Mouse (Mus musculus) ES-CJ7 (cell line): ENCODE measurements around the gene Fam204a.

Experiments
- DNase-seq: peaks from one replicate; pipeline ENCODE4 v3.0.0; 2011; ENCODE audit warnings: low read depth, low spot score

Gene Fam204a

DNA sequence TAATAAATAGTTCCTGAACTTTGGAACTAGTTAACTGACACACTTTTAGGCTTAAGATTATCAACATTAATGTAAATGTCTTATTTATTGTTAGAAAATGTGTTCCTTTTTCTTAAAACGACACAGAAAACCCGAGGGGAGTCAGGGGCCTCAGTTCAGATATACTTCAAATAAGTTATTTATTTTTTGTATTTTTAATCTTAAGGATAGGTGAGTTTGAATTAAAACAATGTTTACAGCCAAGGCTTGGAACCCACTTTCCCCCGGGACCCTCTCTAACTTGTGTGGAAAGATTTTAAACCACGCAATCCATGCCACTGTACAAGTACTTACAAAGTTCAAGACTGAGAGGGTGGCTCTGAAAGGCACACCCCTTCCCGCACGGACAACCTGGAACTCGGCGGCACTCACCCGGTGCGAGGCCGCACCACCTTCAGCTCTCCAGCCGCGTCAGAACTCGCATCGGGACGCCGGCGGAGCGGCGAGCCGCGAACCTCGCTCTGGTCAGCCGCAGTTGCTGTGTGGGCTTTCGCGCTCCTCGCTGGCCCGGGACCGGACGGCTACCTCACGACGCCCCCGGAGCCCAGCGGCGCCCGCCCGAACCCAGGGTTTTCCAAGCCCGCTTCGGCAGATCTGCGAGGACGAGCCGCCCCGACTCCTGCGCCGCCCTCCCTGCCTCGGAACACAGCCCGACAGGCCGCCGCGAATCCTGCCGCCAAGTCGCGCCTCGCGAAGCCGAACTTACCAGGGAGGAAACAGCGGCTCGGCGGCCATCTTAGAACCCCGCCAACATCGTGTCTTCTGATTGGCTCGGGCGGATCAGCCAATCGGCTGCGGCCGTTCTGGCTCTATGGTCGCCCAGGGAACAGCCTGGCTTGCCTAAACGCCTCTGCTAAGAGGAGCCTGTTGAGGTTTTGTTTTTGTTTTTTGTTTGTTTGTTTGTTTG lies at the start of gene Fam204a:
Fam204a (minus strand) TSS at position 803 of the 946 bp plus-strand sequence.
- DNase-seq: peak; percentile 88

GRCm38 (mm10) chr19:60265789-60266188 lies 39.3 kb upstream of the Fam204a start:
- no peak for DNase-seq

DNA sequence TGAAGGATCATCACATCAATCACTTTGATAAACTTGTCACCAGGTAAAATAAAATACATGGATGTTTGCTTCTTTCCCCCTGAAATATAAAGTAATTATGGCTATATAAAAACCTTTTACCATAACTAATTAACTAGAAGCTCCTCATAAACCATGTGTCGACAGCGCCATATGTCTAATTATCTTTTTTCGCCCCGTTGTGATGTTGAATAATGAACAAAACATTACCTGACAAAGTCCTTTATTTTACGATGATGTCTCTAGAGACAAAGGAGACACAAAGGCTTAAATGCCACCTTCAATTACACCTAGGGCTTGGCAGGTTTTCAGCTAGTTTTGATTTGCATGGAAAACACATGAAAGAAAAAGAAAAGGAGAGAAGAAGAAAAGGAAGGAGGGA lies 34.2 kb upstream of the Fam204a start:
- no peak for DNase-seq

GRCm38 (mm10) chr19:60252021-60252420 lies 25.5 kb upstream of the Fam204a start:
- DNase-seq: peak; percentile 15

DNA sequence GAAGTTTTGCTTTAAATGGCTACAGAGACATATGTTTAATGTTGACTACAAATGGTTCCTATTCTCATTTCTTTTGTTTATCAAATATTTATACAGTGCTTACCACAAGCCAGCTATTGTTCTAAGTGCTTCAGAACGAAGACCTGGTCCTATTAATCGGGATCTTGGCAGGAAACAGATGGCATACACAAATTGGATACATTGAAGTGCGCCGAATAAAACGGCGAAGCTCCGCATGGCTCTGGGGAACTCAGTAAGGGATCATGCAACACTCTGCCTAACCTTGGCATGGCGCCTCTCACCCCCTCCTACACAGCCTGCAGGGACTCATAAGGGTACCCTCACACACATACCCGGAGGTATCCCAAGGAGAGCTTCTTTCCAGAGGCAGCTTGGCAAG lies 24.7 kb upstream of the Fam204a start:
- DNase-seq: no peak

GRCm38 (mm10) chr19:60245250-60245649 lies 18.7 kb upstream of the Fam204a start:
- DNase-seq: no peak

DNA sequence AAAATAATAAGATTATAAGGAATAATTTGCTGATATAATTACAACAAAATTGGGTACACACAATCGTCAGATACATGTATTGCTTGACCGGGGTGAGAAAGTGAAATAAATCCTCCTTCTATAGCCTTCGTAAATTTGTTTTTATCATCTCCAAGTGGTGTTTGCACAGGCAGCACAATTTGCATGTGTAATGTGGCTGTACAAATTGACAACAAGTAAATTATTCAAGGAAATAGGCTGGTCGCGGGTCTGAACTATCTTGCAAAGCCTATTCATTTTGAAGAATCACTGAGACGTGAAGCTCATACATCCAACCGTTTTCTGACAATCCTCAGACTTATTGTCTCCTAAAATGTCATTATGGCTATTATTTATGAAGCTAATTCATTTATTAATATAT lies 16.1 kb upstream of the Fam204a start:
- DNase-seq: no peak

DNA sequence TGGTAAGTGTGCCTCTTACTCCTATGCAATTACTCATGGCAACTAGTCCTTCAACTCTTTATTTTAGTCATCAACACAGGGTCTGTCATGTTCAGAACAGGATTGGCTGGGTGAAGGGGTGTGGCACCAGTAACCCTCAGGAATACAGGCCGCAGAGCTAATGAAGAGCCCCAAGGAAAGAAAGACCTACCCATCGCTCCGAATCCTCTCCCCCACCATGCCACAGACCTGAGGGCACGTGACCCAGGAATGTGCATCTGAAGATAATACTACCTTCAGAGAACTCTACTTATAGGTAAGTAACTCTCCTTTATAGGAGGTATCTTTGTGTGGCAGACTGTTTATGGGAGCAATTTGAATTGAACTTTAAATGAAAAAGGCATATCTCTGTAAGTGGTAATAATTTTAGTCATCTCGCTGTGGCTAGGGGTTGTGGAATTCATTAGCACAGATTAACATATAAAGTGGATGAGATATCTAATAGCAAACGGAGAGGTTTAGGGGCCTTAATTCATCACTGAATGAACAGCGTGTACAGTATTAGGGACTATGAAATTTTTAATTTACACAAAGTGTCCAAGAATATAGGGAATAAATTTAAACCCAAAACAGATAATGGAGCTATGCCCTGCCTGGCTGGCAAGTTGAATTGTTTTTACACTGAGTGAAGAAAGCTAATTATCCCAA lies 15.6 kb upstream of the Fam204a start:
- DNase-seq: no peak

- no peak for DNase-seq
Measured at GRCm38 (mm10) chr19:60231542-60231941, 5.0 kb upstream of the Fam204a start.

DNA sequence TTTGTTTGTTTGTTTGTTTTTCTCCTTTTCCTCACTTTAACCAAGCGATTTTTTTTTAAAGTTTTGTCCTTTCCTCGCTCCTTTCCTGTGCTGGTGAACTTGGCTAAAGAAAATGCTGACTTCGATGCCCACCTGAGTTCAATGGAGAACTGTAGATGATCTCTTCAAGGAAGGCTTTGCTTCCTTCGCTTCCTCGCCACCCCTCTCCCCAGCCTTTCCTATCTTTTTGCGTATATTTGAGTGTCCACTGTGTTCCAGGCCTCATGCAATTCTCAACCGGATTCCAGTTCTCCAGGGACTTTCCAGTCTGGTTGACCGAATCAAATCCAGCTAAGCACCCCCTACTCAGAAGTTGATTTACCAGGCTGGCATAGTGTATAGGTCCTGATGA lies 339 bp upstream of the Fam204a start:
- DNase-seq: no peak

DNA sequence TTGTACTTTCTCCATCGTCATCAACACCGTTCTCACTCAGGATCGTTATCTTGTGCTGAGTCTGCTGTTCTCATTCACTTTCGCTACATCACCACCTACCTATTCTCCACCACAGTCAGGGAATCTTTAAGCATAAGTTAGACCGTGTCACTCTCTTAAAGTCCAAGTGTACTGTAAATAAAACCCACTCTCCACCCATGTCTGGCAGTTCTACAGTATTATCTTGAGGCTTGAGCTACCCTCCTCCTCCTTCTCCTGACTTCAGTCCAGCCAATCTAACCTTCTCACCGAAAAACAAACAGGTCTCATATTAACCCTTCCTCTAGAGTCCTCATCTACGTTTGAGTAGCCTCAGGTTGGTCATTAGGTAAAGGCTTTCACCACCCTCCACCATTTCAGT lies 7.1 kb downstream of the Fam204a start:
- no peak for DNase-seq

DNA sequence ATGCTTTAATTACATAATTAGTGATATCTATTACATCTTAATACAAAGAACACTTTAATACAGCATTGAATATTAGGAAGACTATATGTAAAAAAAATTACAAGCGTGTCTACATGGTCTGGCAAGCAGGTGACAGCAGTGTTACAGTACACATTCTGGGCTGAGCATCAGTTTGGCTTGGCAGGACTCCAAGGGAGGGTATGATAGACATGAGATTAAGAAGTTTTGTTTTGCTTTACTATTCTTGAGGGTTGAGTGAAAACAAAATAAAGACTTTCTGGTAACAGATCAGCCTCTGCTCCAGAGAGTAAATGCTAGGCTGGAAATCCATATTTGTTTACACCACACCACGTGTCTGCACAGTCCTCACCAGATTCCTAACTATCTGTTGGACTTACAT lies 8.5 kb downstream of the Fam204a start:
- no peak for DNase-seq

DNA sequence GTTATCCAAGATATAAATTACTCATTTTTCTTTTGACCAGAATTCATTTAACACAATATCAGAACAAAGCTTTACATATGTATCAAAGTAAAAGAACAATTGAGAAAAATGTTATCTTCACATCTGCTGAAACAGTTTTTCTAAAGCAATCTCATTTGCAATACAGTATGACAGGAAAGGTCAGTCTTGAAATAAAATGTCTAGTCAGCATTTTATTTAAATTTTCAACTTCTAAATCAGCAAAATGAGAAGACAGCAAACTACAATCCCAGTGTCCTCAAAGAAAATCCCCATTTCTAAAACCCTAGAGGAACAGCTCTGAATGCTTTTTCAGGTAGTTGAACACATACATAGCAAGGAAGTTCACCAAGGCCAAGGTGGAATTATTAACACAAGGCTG lies 18.3 kb downstream of the Fam204a start:
- no peak for DNase-seq

DNA sequence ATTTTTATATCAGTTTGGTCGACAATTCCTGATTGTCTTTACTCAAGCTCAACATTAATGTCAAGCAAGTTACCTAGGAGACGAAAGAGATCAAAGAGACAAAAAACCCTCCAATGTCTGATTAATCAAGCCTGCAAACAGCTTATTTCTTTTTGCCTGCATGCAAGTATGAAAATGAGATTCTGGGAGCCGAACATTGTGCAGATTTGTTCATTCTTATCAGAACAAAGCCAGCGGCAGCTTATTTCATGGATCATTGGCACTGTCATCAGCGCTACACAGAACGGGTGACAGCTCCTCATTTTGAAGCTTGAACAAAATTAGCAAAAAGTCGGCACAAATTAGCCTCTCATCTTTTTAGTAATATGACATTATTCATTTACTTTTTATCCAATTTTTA lies 22.3 kb downstream of the Fam204a start:
- DNase-seq: no peak

DNA sequence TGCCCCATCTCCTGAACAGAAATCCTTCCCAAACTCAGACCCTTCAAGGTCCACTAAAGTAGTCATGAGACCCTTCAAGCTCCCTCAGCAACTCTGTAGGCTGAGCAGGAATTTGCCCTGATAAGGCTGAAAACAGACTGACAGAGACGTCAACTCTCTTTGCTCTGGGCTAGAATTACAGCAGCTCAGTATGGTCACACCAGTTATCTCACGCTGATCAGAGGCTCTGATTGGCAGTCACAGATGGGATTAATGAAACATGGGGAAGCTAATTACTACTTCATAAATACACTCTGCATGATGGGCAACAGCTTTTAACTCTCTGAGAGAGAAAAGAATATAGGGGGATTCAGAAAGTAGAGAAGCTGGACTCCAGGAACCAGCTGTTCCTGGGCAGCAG lies 26.2 kb downstream of the Fam204a start:
- no peak for DNase-seq

- no peak for DNase-seq
Measured at GRCm38 (mm10) chr19:60199152-60199551, 27.3 kb downstream of the Fam204a start.

DNA sequence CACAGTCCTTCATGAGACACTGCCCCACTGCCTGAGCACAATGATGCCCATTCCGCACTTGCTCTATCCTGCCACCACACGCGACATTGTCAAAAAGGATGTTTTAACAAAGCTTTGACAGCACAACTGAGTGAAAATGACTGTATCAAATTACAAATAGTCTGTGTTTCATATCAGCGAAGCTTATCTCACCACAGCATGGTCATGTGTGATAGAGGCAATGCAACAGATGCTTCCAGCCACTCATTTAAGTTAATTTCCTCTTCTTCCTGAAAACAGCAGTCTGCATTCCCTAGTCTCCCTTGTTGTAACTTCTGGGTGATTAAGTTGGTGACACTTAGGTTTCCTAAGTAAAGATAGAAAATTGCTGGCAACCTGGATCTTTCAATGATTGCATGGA lies 33.7 kb downstream of the Fam204a start:
- DNase-seq: no peak

GRCm38 (mm10) chr19:60189206-60189605 lies 37.3 kb downstream of the Fam204a start:
- DNase-seq: peak; percentile 75

- no peak for DNase-seq
Measured at GRCm38 (mm10) chr19:60182901-60183300, 43.6 kb downstream of the Fam204a start.

DNA sequence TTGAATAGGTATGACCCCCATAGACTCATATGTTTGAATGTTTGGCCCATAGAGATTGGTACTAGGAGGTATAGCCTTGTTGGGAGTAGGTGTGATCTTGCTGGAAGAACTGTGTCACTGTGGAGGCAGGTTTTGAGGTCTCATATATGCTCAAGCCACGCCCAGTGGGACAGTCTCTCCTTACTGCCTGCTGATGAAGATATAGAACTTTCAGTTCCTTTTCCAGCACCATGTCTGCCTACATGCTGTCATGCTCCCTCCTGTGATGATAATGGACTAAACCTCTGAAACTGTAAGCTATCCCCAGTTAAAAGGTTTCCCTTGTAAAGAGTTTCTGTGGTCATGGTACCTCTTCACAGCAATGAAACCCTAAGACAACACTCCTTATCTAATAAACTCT lies 44.3 kb downstream of the Fam204a start:
- DNase-seq: no peak

DNA sequence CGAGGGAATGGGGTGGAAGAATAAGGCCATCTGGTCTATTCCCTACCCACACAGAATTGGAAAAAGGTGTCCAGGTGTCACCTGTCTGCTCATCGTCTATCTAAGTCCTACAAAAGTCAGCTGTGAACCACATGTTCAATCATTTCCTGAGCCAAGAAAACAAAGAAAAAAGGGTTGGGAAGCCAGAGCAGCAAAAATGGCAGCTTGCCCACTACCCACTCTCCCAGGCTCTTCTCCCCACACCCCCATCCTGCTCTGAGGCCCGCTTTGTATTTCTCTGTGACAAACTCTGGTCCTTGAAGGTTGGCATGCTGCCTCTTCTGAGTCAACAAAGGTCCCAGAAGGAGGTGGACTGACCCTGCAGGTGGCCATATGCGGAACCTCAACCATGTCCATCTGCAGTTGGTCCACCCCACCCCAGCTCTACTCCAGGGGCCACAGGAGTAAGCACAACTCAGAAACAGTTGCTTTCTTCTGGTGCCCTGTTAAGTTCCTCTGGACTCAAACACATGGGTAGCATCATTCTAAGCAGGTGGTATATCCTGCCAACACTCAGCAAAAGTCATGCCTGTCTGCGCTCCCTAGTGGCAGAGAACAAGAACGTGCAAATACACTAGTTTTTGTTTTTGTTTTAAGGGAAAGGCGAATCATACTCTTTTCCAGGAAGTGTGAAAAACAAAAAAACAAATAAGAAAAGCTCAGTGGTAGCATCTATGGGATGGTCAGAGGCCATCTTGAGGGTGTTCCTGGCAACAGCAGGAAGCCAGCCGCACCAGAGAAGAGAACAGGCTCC lies 47.5 kb downstream of the Fam204a start:
- peak; percentile 7 for DNase-seq

GRCm38 (mm10) chr19:60165417-60165816 lies 61.1 kb downstream of the Fam204a start:
- DNase-seq: peak; percentile 40
